Mouse (Mus musculus) lung, postnatal 0 days (tissue): ENCODE measurements at regions not wholly inside any gene's neighbourhood (a gene's known extent, or its start where the extent isn't known, plus 50 kb on each side); places are given as distances from the start of the nearest gene placed in this dataset.

ENCODE experiments used
- ATAC-seq: fragments of 200-750 bp; cut with Nextera tagmentation; 2 replicates; pipeline ENCODE4 v1.8.0; 2017; ENCODE audit warnings: moderate library complexity
- DNase-seq: peaks from one replicate; pipeline ENCODE4 v3.0.0-alpha.2; 2016; ENCODE audit warnings: low spot score
- H3K27ac ChIP-seq: fragments of 300-500 bp; sonication (generic); 2 replicates; pipeline ENCODE4 v1.5.1; 2014; ENCODE audit warnings: antibody characterized with exemption, mild to moderate bottlenecking, low read length, mixed read lengths
- H3K27me3 ChIP-seq: fragments of 300-500 bp; sonication (generic); replicated peaks from 2 replicates; pipeline ENCODE4 v1.6.1; 2014; ENCODE audit warnings: low read length, mixed read lengths; ENCODE audit not compliant: insufficient read depth
- H3K36me3 ChIP-seq: fragments of 300-500 bp; sonication (generic); 2 replicates; pipeline ENCODE4 v1.6.1; 2014; ENCODE audit warnings: low read length, mixed read lengths; ENCODE audit not compliant: insufficient read depth
- H3K4me1 ChIP-seq: fragments of 300-500 bp; sonication (generic); 2 replicates; pipeline ENCODE4 v1.6.1; 2014; ENCODE audit warnings: antibody characterized with exemption, low read depth, low read length, mixed read lengths; ENCODE audit not compliant: insufficient read depth
- H3K4me2 ChIP-seq: fragments of 300-500 bp; sonication (generic); replicated peaks from 2 replicates; pipeline ENCODE4 v1.6.1; 2014; ENCODE audit warnings: low read depth, mild to moderate bottlenecking, low read length, moderate library complexity, mixed read lengths
- H3K4me3 ChIP-seq: fragments of 300-500 bp; sonication (generic); 2 replicates; pipeline ENCODE4 v1.5.1; 2014; ENCODE audit warnings: low read depth, low read length
- H3K9ac ChIP-seq: fragments of 300-500 bp; sonication (generic); replicated peaks from 2 replicates; pipeline ENCODE4 v1.6.1; 2014; ENCODE audit warnings: low read depth, mild to moderate bottlenecking
- H3K9me3 ChIP-seq: fragments of 300-500 bp; sonication (generic); 2 replicates; pipeline ENCODE4 v1.6.1; 2016; ENCODE audit warnings: low read length, mixed read lengths
- CTCF ChIP-seq: IDR thresholded peaks from 2 replicates; pipeline ENCODE4 v1.5.1; 2016; ENCODE audit warnings: antibody characterized with exemption, mild to moderate bottlenecking
- EP300 ChIP-seq: IDR thresholded peaks from 2 replicates; pipeline ENCODE4 v1.6.1; 2016; ENCODE audit warnings: antibody characterized with exemption, mild to moderate bottlenecking, control low read depth
- WGBS: fragments of 180-500 bp; shearing (Covaris S2); extraction: QIAGEN DNeasy Blood & Tissue Kit; methylation state at CpG from one replicate; pipeline ENCODE4 v1.1.7; 2014; 5-methylcytosine and 5-hydroxymethylcytosine counted together

DNA sequence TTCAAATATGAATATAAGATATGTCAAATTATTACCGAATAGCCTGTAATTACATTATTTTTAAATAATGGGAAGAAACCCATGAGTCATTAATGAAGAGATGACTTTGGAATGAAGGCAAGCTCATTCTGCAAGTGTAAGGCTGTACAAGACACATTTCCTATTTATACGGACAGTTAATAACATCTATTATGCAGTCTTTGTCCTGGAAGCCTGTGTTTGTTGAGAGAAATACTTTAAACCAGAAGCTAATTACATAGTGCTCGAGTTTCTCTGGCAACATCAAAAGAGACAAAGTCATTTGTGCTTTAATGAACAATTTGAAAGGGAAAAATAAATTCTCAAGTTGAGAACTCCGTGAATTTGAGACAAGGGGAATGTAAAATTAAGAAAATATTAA, 242.5 kb upstream of the BC052040 start:
- ATAC-seq (no peak), DNase-seq (no peak)
- H3K27ac ChIP-seq: no peak overlapping the region
- no peak overlapping the region for H3K4me2 ChIP-seq
- TF ChIP-seq EP300: no peak
- TF ChIP-seq CTCF: no peak
- WGBS: 67% methylated on average over 4 of the region's 4 CpGs
- no peaks in the 10 kb centered on the region for H3K36me3 ChIP-seq
- H3K27me3 ChIP-seq: no peaks in the 10 kb centered on the region
- no peak overlapping the region for H3K9ac ChIP-seq
- no peak overlapping the region for H3K4me3 ChIP-seq
- no peaks in the 10 kb centered on the region for H3K9me3 ChIP-seq
- no peaks in the 10 kb centered on the region for H3K4me1 ChIP-seq

DNA sequence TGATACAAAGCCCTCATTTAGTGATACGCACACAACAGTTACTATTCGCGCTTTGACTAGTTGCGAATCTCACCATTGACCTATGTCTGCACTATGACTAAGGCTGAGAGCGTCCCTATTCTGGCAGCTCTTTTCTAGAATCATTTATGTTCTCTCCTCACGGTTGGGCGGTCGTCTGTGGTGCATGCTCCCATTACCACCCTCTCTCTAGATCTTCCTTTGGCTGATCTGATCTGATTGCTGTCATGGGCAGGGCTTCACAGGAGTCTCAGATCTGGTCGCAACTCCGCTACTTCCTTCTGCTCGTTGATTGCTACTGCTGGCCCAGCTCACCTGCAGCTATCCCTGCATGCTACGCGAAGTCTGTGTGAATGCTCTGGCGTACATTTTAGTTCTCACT, 239.2 kb upstream of the BC052040 start:
- Histone ChIP-seq H3K4me2 (no peak overlapping the region), H3K9me3 (no peaks in the 10 kb centered on the region), H3K27me3 (no peaks in the 10 kb centered on the region), H3K4me3 (no peak overlapping the region), H3K9ac (no peak overlapping the region), H3K36me3 (no peaks in the 10 kb centered on the region), H3K4me1 (no peaks in the 10 kb centered on the region), H3K27ac (no peak overlapping the region)
- DNase-seq: no peak
- TF ChIP-seq CTCF (no peak), EP300 (no peak)
- no peak for ATAC-seq
- WGBS: 95% methylated on average over 14 of the region's 14 CpGs

DNA sequence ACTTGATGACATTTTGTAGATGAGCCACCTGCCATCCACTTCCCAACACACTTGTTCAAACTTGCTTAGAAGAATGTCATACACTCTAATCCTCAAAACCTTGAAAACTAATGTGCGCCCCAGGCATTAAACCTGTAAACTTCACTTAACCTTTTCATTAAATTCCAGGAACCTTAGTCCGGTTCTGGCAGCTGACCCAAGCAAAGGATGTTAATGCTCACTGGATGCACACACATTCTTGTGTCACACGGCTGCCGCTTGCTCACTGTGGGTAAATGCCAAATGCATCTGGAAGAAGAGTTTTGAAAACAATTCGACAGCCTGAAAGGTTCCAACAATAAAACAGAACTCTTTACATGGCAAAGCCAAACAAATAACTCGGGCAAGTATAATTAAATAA, 235.0 kb upstream of the BC052040 start:
- no peak for TF ChIP-seq EP300
- no peak for TF ChIP-seq CTCF
- no peak overlapping the region for H3K4me3 ChIP-seq
- no peaks in the 10 kb centered on the region for H3K36me3 ChIP-seq
- 48% methylated on average over 6 of the region's 6 CpGs for WGBS
- ATAC-seq (no peak), DNase-seq (no peak)
- no peak overlapping the region for H3K4me2 ChIP-seq
- no peaks in the 10 kb centered on the region for H3K27me3 ChIP-seq
- H3K4me1 ChIP-seq: no peaks in the 10 kb centered on the region
- H3K27ac ChIP-seq: no peak overlapping the region
- H3K9ac ChIP-seq: no peak overlapping the region
- no peaks in the 10 kb centered on the region for H3K9me3 ChIP-seq

DNA sequence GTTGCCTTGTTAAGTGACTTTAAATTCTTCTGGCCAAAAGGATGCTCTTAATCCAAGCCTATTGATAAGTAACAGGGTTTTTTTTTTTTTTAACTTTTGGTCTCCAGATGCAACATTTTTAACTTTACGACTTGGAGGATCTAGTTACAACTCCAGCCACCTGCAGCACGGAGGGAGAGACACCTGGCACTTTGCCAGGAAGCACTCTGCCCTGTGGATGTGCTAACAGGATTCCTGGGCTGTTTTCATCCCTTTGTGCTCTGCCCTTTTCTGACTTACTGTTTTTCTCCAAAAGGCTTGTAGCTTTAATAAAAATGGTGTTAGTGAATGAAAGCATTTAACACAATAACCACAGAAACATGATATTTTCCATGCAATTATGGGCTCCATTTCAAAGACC, 233.3 kb upstream of the BC052040 start:
- H3K27me3 ChIP-seq: no peaks in the 10 kb centered on the region
- H3K9me3 ChIP-seq: no peaks in the 10 kb centered on the region
- no peak overlapping the region for H3K4me3 ChIP-seq
- H3K36me3 ChIP-seq: no peaks in the 10 kb centered on the region
- 7% methylated on average over 2 of the region's 2 CpGs for WGBS
- no peak for TF ChIP-seq CTCF
- no peak for TF ChIP-seq EP300
- ATAC-seq (no peak), DNase-seq (no peak)
- no peak overlapping the region for H3K9ac ChIP-seq
- no peaks in the 10 kb centered on the region for H3K4me1 ChIP-seq
- H3K4me2 ChIP-seq: no peak overlapping the region
- H3K27ac ChIP-seq: no peak overlapping the region

DNA sequence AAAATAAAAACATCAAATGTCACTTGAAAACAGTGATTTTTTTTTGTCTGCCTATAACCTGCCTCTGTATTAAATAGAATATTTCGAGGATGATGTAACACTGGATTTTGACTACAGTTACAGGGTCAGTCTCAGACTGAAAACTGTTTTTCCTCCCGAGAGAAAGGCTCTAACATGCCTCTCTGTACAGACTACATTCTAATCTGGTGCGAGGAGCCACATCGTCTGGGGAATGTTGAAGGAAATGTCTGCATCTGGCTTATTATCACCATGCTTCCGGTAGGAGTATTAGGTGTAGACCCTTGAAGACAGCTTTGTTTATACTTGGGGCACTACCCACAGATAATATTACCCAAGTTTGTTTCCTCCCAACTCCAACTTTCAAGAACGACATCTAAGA, 210.4 kb upstream of the BC052040 start:
- H3K4me1 ChIP-seq: no peaks in the 10 kb centered on the region
- H3K36me3 ChIP-seq: no peaks in the 10 kb centered on the region
- no peaks in the 10 kb centered on the region for H3K27me3 ChIP-seq
- H3K4me3 ChIP-seq: no peak overlapping the region
- ATAC-seq (no peak), DNase-seq (no peak)
- TF ChIP-seq EP300 (no peak), CTCF (no peak)
- H3K4me2 ChIP-seq: no peak overlapping the region
- 39% methylated on average over 6 of the region's 6 CpGs for WGBS
- no peak overlapping the region for H3K27ac ChIP-seq
- H3K9me3 ChIP-seq: no peaks in the 10 kb centered on the region
- H3K9ac ChIP-seq: no peak overlapping the region

DNA sequence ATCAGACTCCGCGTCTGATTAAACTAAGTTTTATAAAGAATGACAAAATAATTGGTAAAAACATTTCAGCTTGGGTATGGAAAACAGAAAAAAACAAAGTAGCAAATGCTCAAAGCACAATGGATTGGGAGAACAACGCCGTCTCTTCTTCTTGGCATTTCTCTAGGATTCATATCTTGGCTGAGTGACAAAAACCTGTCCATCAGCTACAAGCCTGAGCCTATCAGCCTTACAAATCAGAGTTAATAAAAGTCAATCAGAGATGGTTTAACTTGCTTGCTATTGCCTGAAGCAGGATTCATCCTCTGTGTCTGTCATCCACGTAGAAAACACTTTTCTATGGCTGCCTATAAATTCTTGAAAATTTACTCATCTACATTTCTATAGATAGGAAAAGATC, 206.2 kb upstream of the BC052040 start:
- Histone ChIP-seq H3K9me3 (no peaks in the 10 kb centered on the region), H3K4me2 (no peak overlapping the region), H3K9ac (no peak overlapping the region), H3K36me3 (no peaks in the 10 kb centered on the region), H3K27me3 (no peaks in the 10 kb centered on the region), H3K4me1 (no peaks in the 10 kb centered on the region), H3K4me3 (no peak overlapping the region), H3K27ac (no peak overlapping the region)
- no peak for ATAC-seq
- no peak for DNase-seq
- 66% methylated on average over 5 of the region's 5 CpGs for WGBS
- TF ChIP-seq EP300 (no peak), CTCF (no peak)
